Mouse (Mus musculus): Measurements from ENCODE around the gene Ccdc93.

GRCm38 (mm10) chr1:121529286-121529685 lies 98.4 kb downstream of the Ccdc93 start:
- TF ChIP-seq CTCF (IDR thresholded peaks at IDR 0.05; ENCODE audit: insufficient read depth, low read length) (no peak), POLR2A (IDR thresholded peaks at IDR 0.05; ENCODE audit: borderline replicate concordance, extremely low read depth, low read depth, low read length) (no peak)

Measured in lung, adult 2 months (tissue).